Mouse (Mus musculus): ENCODE data around the gene Samd8.

DNA sequence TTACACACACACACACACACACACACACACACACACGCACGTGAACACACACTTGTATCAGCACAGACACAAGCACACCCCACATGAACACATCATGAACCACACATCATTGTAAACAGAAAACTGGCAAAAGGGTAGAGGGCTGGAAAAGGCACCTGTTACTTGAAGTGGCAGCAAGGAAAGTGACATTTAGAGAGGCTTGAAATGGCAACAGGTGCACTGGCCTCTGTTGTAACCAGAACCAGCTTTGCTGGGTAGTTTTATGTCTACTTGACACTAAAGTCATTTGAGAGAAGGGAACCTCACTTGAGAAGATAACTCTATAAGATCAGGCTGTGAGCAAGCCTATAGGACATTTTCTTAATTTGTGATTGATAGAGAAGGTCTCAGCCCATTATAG is 59.1 kb downstream of the Samd8 start:
- TF ChIP-seq CTCF (IDR thresholded peaks at IDR 0.05; ENCODE audit: low read depth, low read length) = no peak
- no peak for TF ChIP-seq POLR2A (IDR thresholded peaks at IDR 0.05; ENCODE audit: extremely low read depth, insufficient read depth, low read length)
